Mouse (Mus musculus) mouse trophoblast stem cell (cell line): ENCODE measurements around the gene Agbl1.

Experiments used
- in situ Hi-C, 2 experiments: fragments of 300-500 bp; cut with MseI, MboI; formaldehyde crosslinking; loops; 2 replicates in 1 of 2; 3 replicates in 1 of 2; pipeline ENCODE4 v1.15.1; 2025

The Agbl1 gene

DNA sequence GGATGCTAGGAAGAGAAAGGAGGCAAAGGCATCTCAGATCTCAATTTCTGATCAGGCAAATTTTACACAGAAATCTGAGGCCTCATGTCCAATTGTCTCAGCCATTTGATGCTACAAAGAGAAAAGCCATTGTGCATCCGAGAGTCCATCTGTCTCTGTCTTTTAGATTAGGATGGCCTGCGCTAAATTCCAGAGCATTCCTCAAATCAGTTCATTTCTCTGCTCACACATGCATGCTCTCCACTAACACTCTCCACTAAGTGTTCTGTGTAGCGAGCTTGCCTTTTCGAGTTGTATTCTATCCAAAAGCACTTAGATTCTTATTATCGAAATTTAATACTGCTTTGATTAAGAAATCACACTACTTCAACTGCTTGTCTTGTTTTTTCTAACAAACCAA is 159.6 kb downstream of the Agbl1 start:
- in situ Hi-C loops = loop anchor here in 1 of 2 experiments (25.0 kb wide), 1 partner anchor 548 kb away; no protein-coding TSS in a partner anchor

DNA sequence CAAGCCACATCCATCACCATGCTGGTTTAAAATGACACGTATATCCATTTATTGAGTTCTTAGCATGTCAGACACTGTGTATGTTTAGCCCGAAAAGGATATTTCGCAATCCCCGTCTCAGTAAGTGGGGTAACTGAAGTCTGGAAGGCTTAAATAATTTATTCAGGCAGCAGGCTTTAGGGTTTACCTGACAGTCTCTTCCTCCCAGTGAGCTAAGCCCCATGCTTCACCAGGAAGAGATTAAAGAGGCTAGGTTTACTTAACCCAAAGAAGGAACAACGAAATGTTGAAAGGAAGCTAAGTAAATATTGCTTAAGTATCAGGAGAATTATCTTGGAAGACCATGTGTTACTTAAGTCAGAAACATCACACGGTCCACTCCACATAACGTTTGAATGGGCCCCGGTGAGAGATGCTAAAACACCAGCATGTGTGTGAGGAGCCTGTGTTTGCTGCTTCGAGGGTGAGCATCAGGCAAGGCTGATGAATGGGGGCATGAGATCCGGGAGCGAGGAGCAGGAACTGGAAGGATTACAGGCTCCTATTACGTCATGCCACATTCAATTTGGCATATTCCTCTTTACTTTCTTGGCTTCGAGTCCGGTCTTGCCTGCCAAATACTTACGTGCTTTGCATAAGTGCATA is 162.7 kb downstream of the Agbl1 start:
- in situ Hi-C loops = loop anchor here (5.0 to 25.0 kb wide), 2 partner anchors 545 to 550 kb away; no protein-coding TSS in a partner anchor

DNA sequence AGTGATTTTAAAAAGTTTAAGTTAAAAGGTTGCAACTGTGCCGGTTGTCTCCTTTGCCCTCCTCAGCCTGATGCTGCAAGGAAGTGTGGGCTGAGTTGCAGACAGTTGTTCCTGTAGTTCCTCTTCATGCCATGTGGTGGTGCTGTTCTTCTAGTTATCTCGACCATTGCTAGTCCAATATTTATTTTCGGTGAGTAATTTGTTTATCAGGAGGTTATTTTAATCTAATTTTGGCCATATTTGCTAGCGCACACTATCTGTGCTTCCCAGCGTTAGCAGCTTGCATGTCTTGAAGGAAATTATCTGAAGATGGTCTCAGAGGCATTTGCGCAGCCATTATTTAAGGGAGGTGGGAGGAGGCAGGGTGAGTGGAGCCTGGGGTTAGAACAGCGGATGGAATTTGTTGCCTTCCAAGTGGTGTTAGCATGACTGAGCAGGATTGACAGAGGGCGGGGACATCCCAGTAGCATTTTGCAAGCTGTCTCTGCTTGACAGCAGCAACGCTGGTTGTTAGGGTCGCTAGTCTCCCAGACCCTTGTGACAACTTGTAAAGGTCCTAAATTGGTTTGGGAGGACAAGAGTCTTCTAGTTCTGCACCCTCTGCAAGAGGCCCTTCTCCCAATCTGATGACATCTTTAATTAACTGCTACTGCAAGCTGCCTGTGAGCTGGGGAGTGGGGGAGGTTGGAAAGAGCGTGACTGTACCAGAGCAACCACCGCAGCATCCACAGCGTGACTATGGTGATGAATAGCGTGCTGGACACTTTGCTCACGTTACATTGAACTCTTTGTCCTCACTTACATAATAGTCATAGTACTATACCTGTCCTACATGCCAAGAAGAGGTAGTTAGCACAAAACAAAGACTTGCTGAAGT is 163.5 kb downstream of the Agbl1 start:
- in situ Hi-C loops = loop anchor here (5.0 to 25.0 kb wide), 2 partner anchors 544 to 549 kb away; no protein-coding TSS in a partner anchor

DNA sequence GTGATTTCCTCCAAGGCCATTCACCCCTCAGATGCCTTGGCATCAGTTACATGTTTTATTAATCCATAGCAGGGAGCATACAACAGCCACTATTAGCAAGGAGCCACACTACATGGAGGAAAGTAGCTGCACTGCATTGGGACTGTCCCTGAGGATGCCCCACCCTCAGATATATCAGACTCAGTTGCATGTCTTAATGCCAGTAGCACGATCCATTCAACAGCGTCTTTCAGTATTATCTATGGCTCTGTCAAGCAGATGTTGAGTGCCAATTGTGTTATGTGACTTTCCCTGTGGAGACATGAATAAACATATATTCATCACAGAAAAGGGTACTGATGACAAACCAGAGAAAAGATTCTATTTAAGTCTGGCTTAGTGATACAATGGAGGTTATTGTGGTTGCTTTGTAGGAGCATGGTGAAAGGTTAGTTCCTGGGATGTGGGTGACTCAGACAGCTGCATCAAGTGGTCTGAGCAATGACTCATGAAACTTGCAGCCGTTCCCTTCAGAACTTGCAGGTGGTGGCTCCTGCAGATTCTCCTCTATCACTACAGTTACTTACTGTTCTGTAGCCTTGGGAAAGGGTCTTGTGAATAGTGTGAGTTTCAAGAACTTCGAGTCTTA is 178.4 kb downstream of the Agbl1 start:
- in situ Hi-C loops = no loop called here

- in situ Hi-C loops = no loop called here
Measured at GRCm38 (mm10) chr7:76409020-76409419, 179.3 kb downstream of the Agbl1 start.

DNA sequence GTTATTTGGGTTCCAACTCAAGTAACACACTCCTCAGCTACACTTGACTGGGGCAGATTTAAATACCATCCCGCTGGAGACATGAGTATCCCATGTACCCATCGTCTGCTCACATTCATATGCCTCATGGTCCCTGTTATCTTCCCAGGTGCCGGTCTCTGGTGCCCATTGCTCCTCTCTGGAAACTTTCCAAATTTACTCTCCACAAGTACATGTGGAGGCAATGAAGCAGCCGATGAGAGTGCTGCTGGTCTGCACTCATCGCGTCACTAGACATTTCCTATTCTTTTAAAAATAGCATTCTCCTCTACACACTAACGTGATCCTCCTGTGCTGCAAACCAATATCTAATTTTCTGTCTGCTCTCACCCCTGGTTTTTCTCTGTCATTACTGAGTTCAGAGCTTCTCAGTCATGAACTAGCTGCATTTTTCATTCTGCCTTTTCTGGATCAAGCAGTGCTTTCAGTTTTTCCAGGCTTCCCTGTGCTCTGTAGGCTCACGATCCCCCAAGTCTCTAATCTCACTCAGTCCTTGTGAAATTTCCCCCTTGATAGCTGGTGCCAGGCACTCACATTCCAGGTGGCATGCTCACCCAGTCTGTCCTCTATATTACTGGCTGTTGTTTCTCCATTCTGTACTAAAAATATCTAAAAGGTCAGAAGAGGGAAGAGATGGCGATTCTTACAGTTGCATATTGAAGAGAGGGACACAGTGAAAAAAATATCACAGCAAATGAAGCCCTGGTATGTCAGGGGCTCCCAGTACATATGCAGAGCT is 180.9 kb downstream of the Agbl1 start:
- in situ Hi-C loops = no loop called here

DNA sequence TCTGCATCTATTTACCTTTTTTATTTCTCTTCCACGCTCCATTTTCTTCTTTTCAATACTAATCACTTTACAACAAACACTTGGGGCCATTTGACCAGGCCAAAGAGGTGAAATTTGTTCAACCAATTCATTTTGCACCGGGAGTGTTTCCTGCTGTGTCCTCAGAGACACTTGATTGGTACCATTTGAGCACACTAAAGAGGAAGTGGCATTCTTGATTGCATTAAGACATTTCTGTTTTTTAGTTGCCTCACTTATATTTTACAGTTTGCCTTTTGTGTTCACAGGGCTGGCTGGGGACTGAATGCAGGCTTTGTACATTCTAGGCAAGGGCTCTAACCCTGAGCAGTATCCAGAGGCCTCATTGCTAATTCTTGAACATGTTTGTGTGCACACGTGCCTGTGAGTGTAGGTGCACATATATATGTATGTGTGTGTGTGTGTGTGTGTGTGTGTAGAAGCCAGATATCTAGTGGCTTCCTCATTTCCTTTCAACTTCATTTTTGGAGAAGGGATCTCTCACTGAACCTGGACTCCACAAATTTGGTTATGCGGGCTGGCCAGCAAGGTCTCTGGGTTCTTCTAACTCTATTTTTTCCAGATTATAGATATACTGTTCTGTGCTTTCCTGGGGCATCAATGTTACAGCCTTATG is 182.4 kb downstream of the Agbl1 start:
- in situ Hi-C loops = no loop called here

- in situ Hi-C loops = no loop called here
Measured at GRCm38 (mm10) chr7:76416084-76416597, 186.5 kb downstream of the Agbl1 start.

DNA sequence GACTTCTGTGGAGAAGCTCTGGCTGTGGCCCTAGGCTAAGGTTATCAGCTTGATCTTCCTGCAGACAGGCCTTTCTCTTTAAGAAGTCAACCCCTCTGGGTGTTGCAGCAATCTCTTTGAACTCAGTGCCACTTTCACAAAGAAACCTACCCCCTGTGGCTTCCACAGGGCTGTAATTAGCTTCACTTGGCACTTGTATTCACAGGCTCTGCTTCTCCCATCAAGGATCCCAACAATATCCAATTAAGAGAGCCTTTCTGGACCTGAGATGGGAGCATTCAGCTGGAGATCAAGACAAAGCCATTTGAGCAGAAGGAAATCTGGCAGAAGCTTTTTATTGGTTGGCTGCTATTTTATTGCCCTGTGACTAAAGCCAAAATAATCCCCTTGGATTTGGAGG is 208.9 kb downstream of the Agbl1 start:
- in situ Hi-C loops = no loop called here

DNA sequence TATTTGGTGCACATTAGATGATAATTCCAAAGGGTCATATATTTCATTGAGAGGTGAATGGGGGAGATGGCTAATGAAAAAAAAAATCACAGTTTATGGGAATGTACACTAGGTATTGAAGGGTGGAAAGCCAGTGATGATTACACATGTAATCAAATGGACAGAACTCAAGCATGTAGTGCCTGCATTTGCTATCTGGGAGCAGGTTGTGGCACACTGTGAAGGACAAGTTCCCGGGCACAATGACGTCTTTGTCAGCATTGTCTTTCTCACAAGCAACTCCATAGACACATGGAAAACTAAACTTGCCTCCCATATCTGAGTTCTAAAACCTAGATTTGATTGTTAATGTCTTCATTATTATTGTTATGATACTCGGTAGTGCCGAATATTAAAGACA is 209.3 kb downstream of the Agbl1 start:
- in situ Hi-C loops = no loop called here

DNA sequence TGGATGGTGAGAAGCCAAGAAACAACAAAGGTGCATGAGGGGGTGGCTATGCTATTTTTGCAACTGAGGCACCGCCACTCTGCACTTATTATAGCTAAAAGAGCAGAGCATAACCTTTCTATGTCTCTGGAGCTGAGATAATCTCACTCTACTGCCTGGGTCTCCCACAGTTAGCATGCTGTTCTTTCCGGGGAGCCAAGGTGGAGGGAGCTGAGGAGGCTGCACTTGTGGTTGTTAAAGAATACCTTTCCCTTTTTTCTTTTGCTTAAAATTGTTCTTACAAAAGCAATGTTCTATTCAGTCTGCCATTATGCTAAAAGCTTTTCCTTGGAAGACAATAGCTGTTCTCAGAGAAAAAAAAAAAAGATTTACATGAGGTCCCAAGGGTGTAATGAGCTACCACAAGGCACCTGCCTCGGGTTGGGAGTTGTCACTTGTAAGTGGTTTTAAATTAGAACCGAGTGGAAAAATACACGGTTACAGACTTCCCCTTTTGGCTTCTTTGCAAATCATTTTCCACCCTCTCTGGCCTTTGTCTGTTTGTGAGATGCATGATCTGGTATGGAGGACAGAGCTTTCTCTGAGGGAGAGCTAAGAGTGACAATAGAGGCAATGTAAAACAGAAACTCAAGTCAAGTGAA is 232.8 kb downstream of the Agbl1 start:
- in situ Hi-C loops = no loop called here

DNA sequence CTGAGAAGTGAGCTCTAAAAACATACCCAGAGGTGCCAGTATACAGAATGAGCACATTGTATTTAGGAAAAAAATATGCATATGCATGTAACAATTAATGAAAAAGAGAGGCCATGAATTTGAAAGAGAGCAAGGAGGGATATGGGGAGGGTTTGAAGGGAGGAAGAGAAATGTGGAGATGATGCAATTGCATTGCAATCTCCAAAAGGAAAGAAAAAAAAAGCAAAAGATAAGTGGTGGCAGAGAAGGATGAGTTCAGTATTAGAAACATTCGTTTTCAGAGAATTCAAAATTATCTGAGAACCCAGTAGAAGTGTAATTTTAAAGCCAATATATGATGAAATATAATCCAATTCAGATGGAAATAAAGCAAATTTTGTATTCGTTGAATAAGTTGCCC is 236.7 kb downstream of the Agbl1 start:
- in situ Hi-C loops = no loop called here

- in situ Hi-C loops = no loop called here
Measured at GRCm38 (mm10) chr7:76474233-76474632, 244.5 kb downstream of the Agbl1 start.

- in situ Hi-C loops = no loop called here
Measured at GRCm38 (mm10) chr7:76485546-76485945, 255.9 kb downstream of the Agbl1 start.

DNA sequence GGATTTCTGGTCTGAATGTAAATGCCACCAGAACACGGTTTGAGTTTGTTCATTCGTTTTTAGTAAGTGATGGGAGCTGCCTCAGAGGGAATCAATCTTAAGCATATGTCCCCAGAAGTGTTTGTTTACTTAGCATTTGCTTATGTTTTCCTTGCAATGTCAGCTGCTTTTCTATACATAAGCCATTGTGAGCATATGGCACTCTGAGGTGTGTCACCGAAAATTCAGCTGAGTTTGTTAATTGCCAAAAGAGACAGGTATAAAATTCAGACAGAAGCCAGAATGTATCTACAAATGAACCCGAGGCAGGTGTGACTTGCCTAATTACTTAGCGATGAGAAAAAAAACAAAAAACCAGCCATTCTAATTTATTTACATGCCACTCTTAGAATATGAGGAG is 257.8 kb downstream of the Agbl1 start:
- in situ Hi-C loops = no loop called here

DNA sequence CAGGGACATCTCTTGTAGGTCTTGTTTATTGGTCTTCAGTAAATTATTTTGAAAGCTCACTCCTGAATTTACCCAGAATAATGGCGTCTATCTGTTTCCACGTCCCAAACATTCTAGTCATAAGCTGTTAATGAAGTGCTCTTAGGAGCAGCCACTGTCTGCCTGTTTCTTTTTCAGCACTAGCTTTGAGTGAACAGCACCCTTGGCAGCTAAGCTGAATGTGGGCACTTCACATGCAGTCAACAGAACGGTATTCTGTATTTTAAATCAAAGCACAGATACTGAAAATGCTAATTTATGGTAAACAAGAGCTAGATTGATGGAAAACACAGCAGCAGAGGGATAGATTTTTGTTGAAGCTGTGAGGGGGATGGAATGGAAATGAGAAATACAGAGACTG is 294.6 kb downstream of the Agbl1 start:
- in situ Hi-C loops = no loop called here

GRCm38 (mm10) chr7:76546456-76546855 is 316.8 kb downstream of the Agbl1 start:
- in situ Hi-C loops = no loop called here

- in situ Hi-C loops = no loop called here
Measured at GRCm38 (mm10) chr7:76547313-76547712, 317.6 kb downstream of the Agbl1 start.

DNA sequence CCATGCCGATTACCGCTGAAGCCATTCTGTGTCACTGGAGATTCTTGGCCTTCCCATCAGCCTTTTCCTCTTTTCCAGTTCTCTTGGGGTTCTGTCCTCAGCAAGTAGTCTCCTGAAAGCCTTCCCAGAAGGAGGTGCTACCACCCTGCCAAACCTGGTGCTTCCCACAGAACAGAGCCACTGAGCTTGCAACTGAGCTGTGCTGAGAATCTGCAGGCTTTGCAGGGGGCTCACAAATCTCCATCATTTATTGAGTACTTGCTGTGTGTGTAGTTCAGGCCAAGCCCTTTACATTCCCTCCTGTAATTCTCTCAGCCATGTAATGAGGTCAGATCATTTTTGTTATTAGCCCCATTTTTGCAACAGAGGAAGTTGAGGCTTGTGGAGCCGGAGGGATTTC is 322.2 kb downstream of the Agbl1 start:
- in situ Hi-C loops = no loop called here

DNA sequence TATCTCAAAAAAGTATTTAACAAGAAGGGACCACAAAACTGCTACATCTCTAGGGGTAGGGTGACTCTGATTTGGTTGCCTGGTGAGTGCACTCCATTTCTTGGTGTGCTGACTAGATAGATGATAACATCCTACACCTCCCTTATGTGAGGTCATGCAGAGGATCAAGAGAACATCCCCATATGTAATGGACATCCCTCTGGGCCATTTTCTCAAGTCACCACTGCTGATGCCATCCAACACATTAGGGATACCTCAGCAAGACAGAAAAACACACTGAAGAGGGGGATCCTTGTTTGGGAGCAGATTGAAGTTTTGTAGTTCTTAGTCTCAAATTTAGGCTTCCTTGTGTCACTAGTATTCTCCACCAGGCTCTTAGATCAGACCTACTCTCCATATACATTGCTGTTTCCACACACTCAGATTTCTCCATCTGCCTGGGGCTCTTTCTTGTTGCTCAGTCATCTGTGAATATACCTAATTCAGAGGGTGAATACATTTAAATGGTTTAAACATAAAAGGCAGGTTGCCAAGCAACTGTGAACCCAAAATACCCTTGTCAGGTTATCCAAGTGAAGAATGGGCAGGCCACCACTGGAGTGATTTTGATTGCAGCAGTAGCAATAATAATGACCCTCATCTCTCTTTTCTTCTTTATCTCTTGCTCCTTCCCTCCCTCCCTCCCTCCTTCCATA is 331.0 kb downstream of the Agbl1 start:
- in situ Hi-C loops = no loop called here
